Mouse (Mus musculus) common myeloid progenitor, adult 5-6 weeks (primary cell): Measurements from ENCODE around the gene Cript. TPM values are rescaled to one million over a fixed set of nuclear protein-coding genes. Genes with fewer than 3 reads are reported as not detected.

Experiments
- ATAC-seq: replicated peaks from 2 replicates; pipeline ENCODE4 v1.8.0; 2016; ENCODE audit warnings: low read depth, mild to moderate bottlenecking, moderate TSS enrichment, inconsistent platforms; ENCODE audit not compliant: poor library complexity, severe bottlenecking
- total RNA-seq: library from RNA; stranded (forward); fragments of 200-1000, 187-1606 nt; gene quantifications from 2 replicates; pipeline ENCODE4 v1.2.3, GENCODE M21; 2017

Gene Cript
- total RNA-seq = 45.7 and 84.5 TPM in 2 replicates

GRCm38 (mm10) chr17:87025269-87025949, at the start of gene Cript, which contains the start of gene Pigf:
TSS of gene Cript (plus strand) at chr17:87025550.
TSS of gene Pigf (minus strand) at chr17:87025406.
- ATAC-seq = peak; percentile 99

- ATAC-seq = no peak
Observed at GRCm38 (mm10) chr17:86976387-86976786, 49.0 kb upstream of the Cript start.

GRCm38 (mm10) chr17:86978496-86978895, 46.9 kb upstream of the Cript start:
- peak; percentile 82 for ATAC-seq

GRCm38 (mm10) chr17:86981205-86981604, 44.1 kb upstream of the Cript start:
- no peak for ATAC-seq

GRCm38 (mm10) chr17:86981701-86982100, 43.6 kb upstream of the Cript start:
- ATAC-seq = no peak

GRCm38 (mm10) chr17:86982497-86982896, 42.9 kb upstream of the Cript start:
- ATAC-seq = no peak

GRCm38 (mm10) chr17:86986449-86987138, 38.8 kb upstream of the Cript start:
- no peak for ATAC-seq

- no peak for ATAC-seq
Observed at GRCm38 (mm10) chr17:86988161-86988560, 37.2 kb upstream of the Cript start.

- ATAC-seq = no peak
Observed at GRCm38 (mm10) chr17:86988601-86989184, 36.7 kb upstream of the Cript start.

GRCm38 (mm10) chr17:86991306-86991705, 34.0 kb upstream of the Cript start:
- ATAC-seq = no peak

GRCm38 (mm10) chr17:86997323-86997722, 28.0 kb upstream of the Cript start:
- no peak for ATAC-seq

GRCm38 (mm10) chr17:87008950-87009349, 16.4 kb upstream of the Cript start:
- no peak for ATAC-seq

GRCm38 (mm10) chr17:87011301-87012019, 13.9 kb upstream of the Cript start:
- no peak for ATAC-seq

GRCm38 (mm10) chr17:87019692-87020091, 5.7 kb upstream of the Cript start:
- ATAC-seq = no peak

GRCm38 (mm10) chr17:87024491-87025242, 683 bp upstream of the Cript start:
- no peak for ATAC-seq

- peak; percentile 93 for ATAC-seq
Observed at GRCm38 (mm10) chr17:87036141-87037073, 11.1 kb downstream of the Cript start.

GRCm38 (mm10) chr17:87038496-87038895, 13.1 kb downstream of the Cript start:
- ATAC-seq = no peak

- ATAC-seq = no peak
Observed at GRCm38 (mm10) chr17:87041739-87042138, 16.4 kb downstream of the Cript start.

- ATAC-seq = peak; percentile 99
Observed at GRCm38 (mm10) chr17:87044364-87044763, 19.0 kb downstream of the Cript start.
